Mouse (Mus musculus): ENCODE measurements around the gene Cdk11b.

Gene Cdk11b

GRCm38 (mm10) chr4:155624338-155625291, at the start of gene Cdk11b:
Gene Cdk11b, plus strand, starts transcription at chr4:155624854.
- DNase-seq (ENCODE audit: low spot score) = peak; percentile 95

GRCm38 (mm10) chr4:155574931-155575330, 49.7 kb upstream of the Cdk11b start:
- no peak for DNase-seq (ENCODE audit: low spot score)

- DNase-seq (ENCODE audit: low spot score) = no peak
These were observed 49.1 kb upstream of the Cdk11b start for GRCm38 (mm10) chr4:155575521-155575920.

- peak; percentile 40 for DNase-seq (ENCODE audit: low spot score)
These were observed 47.5 kb upstream of the Cdk11b start for GRCm38 (mm10) chr4:155577132-155577531.

- no peak for DNase-seq (ENCODE audit: low spot score)
These were observed 46.9 kb upstream of the Cdk11b start for GRCm38 (mm10) chr4:155577741-155578140.

GRCm38 (mm10) chr4:155578336-155579125, 46.1 kb upstream of the Cdk11b start:
- peak; percentile 87 for DNase-seq (ENCODE audit: low spot score)

GRCm38 (mm10) chr4:155580420-155580819, 44.2 kb upstream of the Cdk11b start:
- DNase-seq (ENCODE audit: low spot score) = no peak

GRCm38 (mm10) chr4:155582279-155582905, 42.3 kb upstream of the Cdk11b start:
- no peak for DNase-seq (ENCODE audit: low spot score)

- no peak for DNase-seq (ENCODE audit: low spot score)
These were observed 35.3 kb upstream of the Cdk11b start for GRCm38 (mm10) chr4:155589356-155589755.

GRCm38 (mm10) chr4:155591012-155591719, 33.5 kb upstream of the Cdk11b start:
- DNase-seq (ENCODE audit: low spot score) = no peak

GRCm38 (mm10) chr4:155593780-155594179, 30.9 kb upstream of the Cdk11b start:
- DNase-seq (ENCODE audit: low spot score) = no peak

GRCm38 (mm10) chr4:155595777-155596176, 28.9 kb upstream of the Cdk11b start:
- no peak for DNase-seq (ENCODE audit: low spot score)

GRCm38 (mm10) chr4:155596606-155597005, 28.0 kb upstream of the Cdk11b start:
- no peak for DNase-seq (ENCODE audit: low spot score)

GRCm38 (mm10) chr4:155598536-155598935, 26.1 kb upstream of the Cdk11b start:
- no peak for DNase-seq (ENCODE audit: low spot score)

GRCm38 (mm10) chr4:155599901-155600825, 24.5 kb upstream of the Cdk11b start:
- DNase-seq (ENCODE audit: low spot score) = no peak

- DNase-seq (ENCODE audit: low spot score) = peak; percentile 89
These were observed 23.3 kb upstream of the Cdk11b start, which contains the start of gene Slc35e2 for GRCm38 (mm10) chr4:155601091-155601996. Gene Slc35e2, plus strand, starts transcription at chr4:155601416.

GRCm38 (mm10) chr4:155601997-155602456, 22.6 kb upstream of the Cdk11b start:
- no peak for DNase-seq (ENCODE audit: low spot score)

GRCm38 (mm10) chr4:155602753-155603152, 21.9 kb upstream of the Cdk11b start:
- no peak for DNase-seq (ENCODE audit: low spot score)

GRCm38 (mm10) chr4:155603801-155604200, 20.9 kb upstream of the Cdk11b start:
- no peak for DNase-seq (ENCODE audit: low spot score)
